Mouse (Mus musculus): ENCODE data around the gene Inhbc.

GRCm38 (mm10) chr10:127341360-127341690 is 28.9 kb downstream of the Inhbc start:
- TF ChIP-seq CTCF (IDR thresholded peaks at IDR 0.05; ENCODE audit: borderline replicate concordance, insufficient read depth, low read depth, low read length) (no peak), POLR2A (IDR thresholded peaks at IDR 0.05; ENCODE audit: borderline replicate concordance, insufficient read depth, low read length) (no peak)

All from cerebellum, adult 2 months (tissue).